Mouse (Mus musculus) kidney, adult 11 months (tissue): ENCODE results near the gene Dpf3.

Source experiments
- DNase-seq: peaks from one replicate; pipeline ENCODE4 v3.0.0; 2022

Gene Dpf3

DNA sequence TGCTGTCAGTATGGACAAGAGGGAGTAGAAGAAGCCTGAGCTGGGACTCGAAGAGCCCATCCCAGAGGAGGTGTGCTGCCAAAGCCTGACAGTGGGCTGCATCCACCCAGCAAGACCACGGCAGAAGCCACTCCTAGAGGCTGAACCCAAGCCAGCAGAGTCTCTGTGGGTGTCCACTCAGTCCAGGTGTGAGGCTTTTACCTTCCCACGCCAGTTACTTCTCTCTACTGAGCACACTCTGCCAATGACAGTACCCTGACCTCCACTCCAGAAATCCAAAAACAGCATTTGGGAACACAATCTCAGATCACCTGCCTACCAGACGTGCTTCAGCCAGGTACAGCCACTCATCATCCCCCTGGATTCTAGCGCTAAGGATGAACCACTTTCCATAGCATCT, 280.0 kb downstream of the Dpf3 start:
- DNase-seq = no peak

DNA sequence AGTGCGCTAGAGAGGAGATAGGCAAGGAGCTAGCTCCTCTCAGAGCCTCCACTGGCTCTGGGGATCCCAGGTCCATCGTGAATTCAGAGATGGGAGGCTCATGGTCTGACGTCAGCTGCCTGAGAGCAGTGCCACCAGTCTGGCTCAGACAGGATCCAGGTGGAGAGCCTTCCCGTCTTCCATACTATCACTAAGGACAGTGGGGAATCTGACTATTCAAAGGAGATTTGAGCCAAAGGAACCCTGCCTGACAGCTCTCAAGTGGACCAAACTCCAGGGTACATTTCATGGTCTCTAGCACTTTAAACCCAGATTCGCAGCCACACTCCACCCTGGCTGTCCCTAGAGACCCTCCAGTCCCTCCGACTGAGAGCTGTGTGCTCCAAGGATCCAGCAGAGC, 280.6 kb downstream of the Dpf3 start:
- no peak for DNase-seq

DNA sequence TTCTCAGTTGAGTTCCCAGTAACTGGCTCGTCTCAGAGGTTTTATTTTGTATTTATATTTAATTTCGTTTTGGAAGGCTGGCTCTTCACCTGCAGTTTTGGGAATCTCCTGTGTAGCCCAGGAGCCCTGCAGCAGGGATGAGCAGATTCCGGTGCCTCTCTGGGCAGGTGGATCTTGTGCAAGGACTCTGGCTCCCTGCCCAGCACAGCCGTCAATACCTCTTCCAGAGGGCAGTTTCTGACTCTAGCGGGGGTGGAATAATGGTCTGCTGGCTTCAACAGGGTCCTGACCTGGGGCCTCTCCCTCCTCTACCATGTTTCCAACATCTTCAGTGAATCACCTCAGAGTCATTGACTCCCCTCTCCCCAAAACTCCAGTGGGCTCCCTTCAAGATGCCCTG, 283.2 kb downstream of the Dpf3 start:
- DNase-seq = no peak

DNA sequence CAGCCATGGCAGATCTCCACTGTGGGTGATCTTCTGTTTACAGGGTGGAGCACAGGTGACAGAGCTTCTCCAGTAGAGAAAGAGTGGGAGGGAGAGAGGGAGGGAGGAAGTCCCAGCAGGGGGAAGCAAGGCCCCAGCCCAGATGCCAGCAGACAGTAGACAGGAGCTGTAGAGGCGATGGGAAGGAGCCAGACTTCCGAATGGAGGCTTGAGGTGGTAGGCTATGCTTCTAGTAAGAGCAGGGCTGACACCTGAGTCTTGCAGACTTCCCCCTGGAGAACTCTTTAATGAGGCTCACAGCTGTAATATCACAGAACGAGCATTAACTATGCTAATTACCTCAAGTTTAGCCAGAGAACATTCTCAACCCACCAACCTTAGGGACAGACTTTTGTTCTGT, 285.8 kb downstream of the Dpf3 start:
- DNase-seq = no peak

DNA sequence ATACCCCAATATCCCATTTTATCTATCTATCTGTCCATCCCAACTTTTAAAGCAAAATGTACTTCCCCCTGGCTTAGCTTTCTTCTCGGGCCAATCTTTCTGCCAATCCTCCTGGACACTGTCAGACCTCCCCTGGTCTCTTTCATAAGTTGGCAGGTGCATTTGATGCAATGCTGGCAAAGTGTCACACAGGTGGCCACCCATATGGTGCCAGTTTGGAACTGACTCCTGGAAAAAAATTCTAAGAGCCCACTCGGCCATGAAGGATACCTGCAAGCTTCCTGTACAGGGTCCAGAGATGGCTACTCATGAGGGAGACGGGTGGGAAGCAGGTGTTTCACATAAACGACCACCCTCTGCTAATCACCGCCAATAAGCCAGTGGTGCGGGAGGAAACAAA, 307.0 kb downstream of the Dpf3 start:
- DNase-seq = no peak

DNA sequence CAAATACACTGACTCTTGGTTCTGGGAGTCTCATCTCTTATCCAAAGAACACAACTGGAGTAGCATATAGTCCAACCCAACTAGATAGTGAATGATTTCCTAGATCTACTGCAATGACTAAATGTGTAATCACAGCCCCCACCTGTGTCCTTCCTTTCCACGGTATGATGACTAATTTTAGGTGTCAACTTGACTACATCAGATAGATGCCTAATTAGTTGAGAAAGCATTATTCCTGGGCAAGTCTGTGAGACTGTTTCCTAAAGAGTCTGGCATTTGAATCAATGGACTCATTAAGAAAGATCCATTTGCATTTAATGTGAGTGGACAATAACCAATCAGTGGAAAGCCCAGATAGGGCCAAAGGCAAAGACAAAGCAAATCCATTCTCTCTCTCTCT, 307.7 kb downstream of the Dpf3 start:
- DNase-seq = no peak

DNA sequence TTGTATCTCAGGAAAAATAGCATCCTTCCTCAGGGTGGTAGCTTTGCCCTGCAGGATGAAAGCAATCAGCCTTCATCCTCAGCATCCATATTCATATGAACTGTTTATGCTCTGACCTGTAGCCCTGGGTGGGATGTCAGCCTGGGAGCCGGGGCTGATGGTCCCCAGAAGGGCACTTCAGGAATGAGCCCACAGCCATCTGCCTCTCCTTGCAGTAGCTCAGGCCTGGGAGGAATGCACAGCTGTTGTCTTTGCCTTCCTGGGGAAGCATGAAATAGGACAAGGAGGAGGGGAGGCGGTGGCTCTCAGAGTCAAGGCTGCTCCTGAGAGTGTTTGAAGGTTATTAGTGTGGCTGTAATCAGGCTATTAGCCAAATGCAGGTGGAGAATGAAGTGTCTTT, 308.7 kb downstream of the Dpf3 start:
- DNase-seq = no peak

DNA sequence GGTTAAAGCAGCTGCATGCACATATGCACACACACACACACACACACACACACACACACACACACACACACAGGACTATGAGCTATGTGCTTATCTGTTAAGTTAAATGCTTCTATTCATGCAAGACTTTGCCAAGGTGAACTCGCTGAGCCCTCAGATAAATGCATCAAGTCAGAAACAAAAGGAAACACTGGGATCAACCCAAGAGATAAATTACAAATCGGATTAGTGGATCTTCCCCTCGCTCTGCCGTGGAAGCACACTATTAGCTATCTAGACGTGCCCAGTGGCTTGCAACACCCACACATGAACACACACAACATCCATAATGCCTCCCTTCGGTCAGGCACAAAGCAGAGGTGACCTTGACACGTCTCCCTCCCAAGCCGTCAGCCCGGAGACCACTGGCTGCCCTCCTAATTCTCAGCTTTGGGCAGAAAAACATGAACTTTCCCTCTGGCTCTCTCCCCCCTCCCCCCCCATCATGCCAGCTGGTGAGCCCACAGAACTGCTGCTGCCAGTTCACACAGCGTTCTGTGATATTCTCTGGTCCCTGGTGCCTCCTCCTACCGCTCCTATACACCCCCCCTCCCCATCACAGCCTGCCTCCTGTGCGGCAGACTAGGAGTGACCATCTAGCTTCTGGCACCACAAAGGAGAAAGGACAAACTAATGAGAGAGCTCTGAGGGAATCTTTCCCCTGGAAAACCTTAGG, 317.9 kb downstream of the Dpf3 start:
- no peak for DNase-seq

DNA sequence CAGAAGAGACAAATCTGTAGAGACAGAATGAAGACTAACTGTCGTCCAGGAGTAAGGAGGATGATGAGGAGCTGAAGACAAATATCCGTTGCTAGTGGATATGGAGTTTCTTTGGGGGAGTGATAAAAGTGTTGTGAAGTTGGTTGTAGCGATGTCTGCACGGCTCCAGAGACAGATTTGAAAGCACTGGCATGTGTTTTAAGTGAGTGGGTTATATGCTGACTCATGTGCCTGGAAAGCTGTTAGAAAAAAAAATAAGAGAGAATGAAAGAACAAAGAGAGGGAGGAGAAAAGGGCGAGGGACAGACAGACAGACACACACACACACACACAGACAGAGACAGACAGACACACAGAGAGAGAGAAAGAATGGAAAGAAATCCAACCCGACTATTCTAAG, 319.2 kb downstream of the Dpf3 start:
- DNase-seq = no peak

DNA sequence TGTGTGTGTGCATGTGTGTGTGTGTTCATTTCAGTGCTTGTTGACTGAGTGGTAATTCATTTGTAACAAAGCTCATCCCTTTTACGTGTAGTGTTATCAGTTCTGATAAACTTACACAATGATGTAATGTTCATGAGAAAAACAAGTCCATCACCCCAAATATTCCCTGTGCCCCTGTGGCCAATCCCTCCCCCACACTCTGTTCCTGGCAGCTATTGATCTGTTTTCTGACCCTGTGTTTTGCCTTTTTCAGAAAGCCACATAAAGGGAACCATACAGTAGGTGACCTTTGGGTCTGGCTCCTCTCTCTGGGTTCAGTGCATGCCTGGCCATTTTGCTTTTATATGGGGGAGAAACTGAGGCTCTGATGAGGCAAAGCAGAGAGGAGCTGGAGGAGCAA, 322.5 kb downstream of the Dpf3 start:
- no peak for DNase-seq
